Mouse (Mus musculus) intestine, postnatal 0 days (tissue): ENCODE results near the gene Dda1. TPM values are rescaled to one million over a fixed set of nuclear protein-coding genes. Genes with fewer than 3 reads are reported as not detected.

Source experiments
- ATAC-seq: fragments of 200-750 bp; cut with Nextera tagmentation; 2 replicates; pipeline ENCODE4 v1.8.0; 2017; ENCODE audit warnings: mild to moderate bottlenecking, moderate TSS enrichment, moderate library complexity
- H3K27ac ChIP-seq: fragments of 300-500 bp; sonication (generic); 2 replicates; pipeline ENCODE4 v1.5.1; 2014; ENCODE audit warnings: mild to moderate bottlenecking, low read depth, low read length, moderate library complexity
- H3K27me3 ChIP-seq: fragments of 300-500 bp; sonication (generic); replicated peaks from 2 replicates; pipeline ENCODE4 v1.6.1; 2014; ENCODE audit warnings: low read length, mixed read lengths; ENCODE audit not compliant: control insufficient read depth, insufficient read depth
- H3K36me3 ChIP-seq: fragments of 300-500 bp; sonication (generic); 2 replicates; pipeline ENCODE4 v1.6.1; 2014; ENCODE audit warnings: mild to moderate bottlenecking, moderate library complexity; ENCODE audit not compliant: control insufficient read depth, insufficient read depth
- H3K4me1 ChIP-seq: fragments of 300-500 bp; sonication (generic); replicated peaks from 2 replicates; pipeline ENCODE4 v1.6.1; 2014; ENCODE audit warnings: antibody characterized with exemption, low read length, mixed read lengths; ENCODE audit not compliant: control insufficient read depth, insufficient read depth
- H3K4me2 ChIP-seq: fragments of 300-500 bp; sonication (generic); replicated peaks from 2 replicates; pipeline ENCODE4 v1.6.1; 2014; ENCODE audit warnings: low read depth, mild to moderate bottlenecking, moderate library complexity
- H3K4me3 ChIP-seq: fragments of 300-500 bp; sonication (generic); 2 replicates; pipeline ENCODE4 v1.5.1; 2014; ENCODE audit warnings: low read depth, low read length
- H3K9ac ChIP-seq: fragments of 300-500 bp; sonication (generic); 2 replicates; pipeline ENCODE4 v1.6.1; 2014; ENCODE audit warnings: mild to moderate bottlenecking, low read depth, low read length
- H3K9me3 ChIP-seq: fragments of 300-500 bp; sonication (generic); 2 replicates; pipeline ENCODE4 v1.6.1; 2016; ENCODE audit warnings: mixed run types; ENCODE audit not compliant: control insufficient read depth
- CTCF ChIP-seq: sonication (generic); IDR thresholded peaks from 2 replicates; pipeline ENCODE4 v1.5.1; 2016; ENCODE audit warnings: low read depth, mild to moderate bottlenecking, control low read depth, antibody characterized with exemption, moderate library complexity
- WGBS: fragments of 180-500 bp; shearing (Covaris S2); extraction: QIAGEN DNeasy Blood & Tissue Kit; methylation state at CpG from one replicate; pipeline ENCODE4 v1.1.7; 2014; 5-methylcytosine and 5-hydroxymethylcytosine counted together
- polyA plus RNA-seq: library from polyadenylated mRNA; unstranded; fragments of >200 nt; fragmentation: Nextera tagmentation; extraction: Ambion mirVana; gene quantifications from 2 replicates; pipeline ENCODE4 v1.2.1, GENCODE M21; 2015

Gene Dda1
- polyA plus RNA-seq, 1 experiment from 2014 or later, result 82.8 TPM

DNA sequence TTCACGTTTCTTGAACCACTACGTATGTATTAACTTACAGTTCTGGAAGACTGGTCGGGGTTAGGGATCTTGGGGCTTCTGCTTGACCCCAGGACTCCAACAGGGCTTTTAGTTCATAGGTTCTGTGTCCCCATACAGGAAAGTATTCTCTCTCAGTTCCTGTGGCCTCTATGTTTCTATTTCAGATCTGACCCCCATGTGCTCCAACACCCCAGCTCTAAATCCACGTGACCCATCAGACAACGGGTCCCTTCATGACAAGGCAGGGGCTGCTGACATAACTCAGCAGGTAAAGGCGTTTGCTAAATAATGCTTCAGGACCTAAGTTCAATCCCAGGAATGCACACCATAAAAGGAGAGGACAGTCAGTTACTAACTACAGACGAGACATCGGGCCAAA lies 3.3 kb upstream of the Dda1 start:
- Histone ChIP-seq H3K9me3 (no peaks in the 10 kb centered on the region), H3K4me2 (peak overlapping the region; percentile 91), H3K27ac (no peak overlapping the region), H3K36me3 (no peaks in the 10 kb centered on the region; the same call in 1 of the 2 replicates), H3K27me3 (no peaks in the 10 kb centered on the region), H3K4me3 (peak overlapping the region; percentile 54), H3K4me1 (peaks cover 8% of the 10 kb centered on the region), H3K9ac (no peak overlapping the region)
- TF ChIP-seq CTCF, result no peak
- WGBS, result 67% methylated on average over 8 of the region's 8 CpGs
- ATAC-seq, result no peak

- 94% methylated on average over 5 of the region's 5 CpGs for WGBS
- Histone ChIP-seq H3K9ac (no peak overlapping the region), H3K4me1 (peaks cover 8% of the 10 kb centered on the region), H3K27me3 (no peaks in the 10 kb centered on the region), H3K27ac (no peak overlapping the region), H3K4me3 (no peak overlapping the region), H3K36me3 (peaks cover under 1% of the 10 kb centered on the region; the same call in 1 of the 2 replicates), H3K9me3 (no peaks in the 10 kb centered on the region), H3K4me2 (no peak overlapping the region)
- no peak for TF ChIP-seq CTCF
- no peak for ATAC-seq
These were observed 2.8 kb upstream of the Dda1 start for GRCm38 (mm10) chr8:71466198-71466597.

- no peaks in the 10 kb centered on the region for H3K27me3 ChIP-seq
- H3K9ac ChIP-seq, result no peak overlapping the region
- peaks cover 8% of the 10 kb centered on the region for H3K4me1 ChIP-seq
- no peak overlapping the region for H3K27ac ChIP-seq
- 95% methylated on average over 2 of the region's 2 CpGs for WGBS
- no peak for TF ChIP-seq CTCF
- no peak overlapping the region for H3K4me3 ChIP-seq
- no peak overlapping the region for H3K4me2 ChIP-seq
- H3K9me3 ChIP-seq, result no peaks in the 10 kb centered on the region
- no peak for ATAC-seq
- H3K36me3 ChIP-seq, result peaks cover 10% of the 10 kb centered on the region
These were observed 1.8 kb upstream of the Dda1 start for GRCm38 (mm10) chr8:71467201-71467600.

DNA sequence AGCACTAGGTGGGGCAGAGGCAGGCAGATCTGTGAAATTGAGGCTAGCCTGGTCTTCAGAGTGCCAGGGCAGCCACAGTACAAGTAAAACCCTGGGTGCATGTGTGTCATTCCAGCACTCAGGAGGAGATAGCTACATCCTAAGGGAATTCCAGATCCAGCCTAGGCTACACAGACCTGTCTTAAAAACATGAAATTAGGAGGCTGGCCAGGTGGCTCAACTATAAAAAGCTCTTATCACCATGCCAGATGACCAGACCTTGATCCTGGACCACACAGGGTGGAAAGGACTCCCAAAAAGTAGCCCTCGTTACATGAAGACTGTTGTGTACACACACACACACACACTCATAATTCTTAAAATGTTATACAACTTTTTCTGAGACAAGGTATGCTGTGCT lies 998 bp upstream of the Dda1 start:
- Histone ChIP-seq H3K9me3 (no peaks in the 10 kb centered on the region), H3K27ac (no peak overlapping the region), H3K9ac (no peak overlapping the region), H3K4me3 (no peak overlapping the region), H3K27me3 (no peaks in the 10 kb centered on the region), H3K36me3 (peaks cover 18% of the 10 kb centered on the region), H3K4me1 (peaks cover 8% of the 10 kb centered on the region; the same call in 1 of the 2 replicates), H3K4me2 (no peak overlapping the region)
- TF ChIP-seq CTCF, result 0 out of 2 replicates have a peak, but pooled peaks have one; percentile 3
- ATAC-seq, result no peak
- WGBS, result 96% methylated on average over 1 of the region's 1 CpGs

GRCm38 (mm10) chr8:71469411-71469810 lies 412 bp downstream of the Dda1 start:
- H3K27me3 ChIP-seq, result no peaks in the 10 kb centered on the region
- peaks cover 27% of the 10 kb centered on the region for H3K36me3 ChIP-seq
- no peak; the same call in 1 of the 2 replicates for ATAC-seq
- under 1% methylated on average over 24 of the region's 24 CpGs for WGBS
- TF ChIP-seq CTCF, result no peak
- peak overlapping the region; percentile 65; the same call in 1 of the 2 replicates for H3K27ac ChIP-seq
- H3K9me3 ChIP-seq, result no peaks in the 10 kb centered on the region
- peak overlapping the region; percentile 69 for H3K4me3 ChIP-seq
- H3K4me2 ChIP-seq, result peak overlapping the region; percentile 93
- H3K9ac ChIP-seq, result peak overlapping the region; percentile 60
- peaks cover 3% of the 10 kb centered on the region; the same call in 1 of the 2 replicates for H3K4me1 ChIP-seq

GRCm38 (mm10) chr8:71470146-71470912 lies 1.3 kb downstream of the Dda1 start:
- TF ChIP-seq CTCF, result no peak
- Histone ChIP-seq H3K9me3 (no peaks in the 10 kb centered on the region), H3K27ac (no peak overlapping the region), H3K4me3 (peak overlapping the region; percentile 69), H3K4me1 (peaks cover 3% of the 10 kb centered on the region; the same call in 1 of the 2 replicates), H3K36me3 (peaks cover 31% of the 10 kb centered on the region), H3K27me3 (no peaks in the 10 kb centered on the region), H3K9ac (no peak overlapping the region), H3K4me2 (peak overlapping the region; percentile 93)
- WGBS, result 83% methylated on average over 3 of the region's 3 CpGs
- ATAC-seq, result no peak
